Mouse (Mus musculus) stomach, postnatal 0 days (tissue): ENCODE data around the gene Nol12.
A peak's percentile ranks its signal among the peaks of the same experiment; 100 is the strongest.

Experiments used
- CTCF ChIP-seq: IDR thresholded peaks from 2 replicates; pipeline ENCODE4 v1.5.1; 2016; ENCODE audit warnings: antibody characterized with exemption, low read depth, mild to moderate bottlenecking, moderate library complexity
- EP300 ChIP-seq: optimal IDR thresholded peaks from 2 replicates; pipeline ENCODE3; 2016; ENCODE audit warnings: antibody characterized with exemption

GRCm38 (mm10) chr15:78922700-78923099 is 12.0 kb upstream of the Nol12 start:
- TF ChIP-seq CTCF, result peak; percentile 19; the same call in 1 of the 2 replicates
- TF ChIP-seq EP300, result no peak
